In the genomic region with DNA sequence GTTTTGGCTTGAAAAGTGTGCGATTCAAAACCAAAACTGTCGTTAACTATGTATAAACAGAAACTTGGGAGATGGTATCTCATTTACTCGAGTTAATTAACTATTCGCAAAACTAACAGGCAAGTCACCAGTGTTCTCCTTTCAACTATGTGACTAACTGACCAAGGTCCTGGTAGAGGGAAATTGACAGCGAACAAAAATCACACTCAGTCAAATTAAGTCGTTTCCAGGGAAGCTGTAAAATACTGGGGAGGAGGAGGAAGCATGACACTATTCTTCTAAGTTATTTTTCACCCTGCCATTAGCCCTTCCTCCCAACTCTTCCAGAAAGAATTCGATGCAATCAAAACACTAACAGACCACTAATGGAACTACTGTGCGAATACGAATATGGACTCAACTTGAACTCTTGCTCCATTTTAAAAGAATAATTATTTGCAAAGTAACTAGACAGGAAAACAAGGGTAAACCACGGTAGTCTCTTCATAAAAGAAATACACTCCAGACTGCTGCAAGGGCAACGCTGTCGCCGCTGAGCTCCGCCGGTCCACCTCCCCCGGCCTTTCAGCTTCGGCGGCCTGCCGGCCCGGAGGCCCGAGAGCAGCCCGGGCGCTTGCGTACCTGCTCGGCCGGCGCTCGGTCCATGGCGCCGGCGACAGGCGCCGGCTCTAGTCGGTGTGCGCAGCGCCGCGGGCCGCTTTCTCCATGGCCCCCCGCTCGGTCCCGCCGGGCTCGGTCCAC, we compare ENCODE assay signal across 8 mouse cellular contexts. TPM values are rescaled to one million over a fixed set of nuclear protein-coding genes. Genes with fewer than 3 reads are reported as not detected.
DNase-seq lines count a peak whose midpoint lies in the region; ATAC-seq and TF ChIP-seq lines count a peak whose summit lies in the region.

No protein-coding gene starts in this region.

- no peak for TF ChIP-seq CTCF in lung, adult 2 months (IDR thresholded peaks at IDR 0.05; ENCODE audit: insufficient read depth, low read length)
- no peak for TF ChIP-seq CTCF in cortical plate, adult 2 months (IDR thresholded peaks at IDR 0.05; ENCODE audit: extremely low read depth, insufficient read depth, low read length)

- 0 out of 2 replicates have a peak, but pooled peaks have one; percentile 77 for TF ChIP-seq POLR2A in lung, adult 2 months (IDR thresholded peaks at IDR 0.05; ENCODE audit: borderline replicate concordance, extremely low read depth, low read depth, low read length)
- TF ChIP-seq POLR2A in cortical plate, adult 2 months (IDR thresholded peaks at IDR 0.05; ENCODE audit: extremely low read depth, insufficient read depth, low read length) = no peak

- peak overlapping the region; percentile 66; the same call in 1 of the 2 replicates for H3K27ac ChIP-seq in cortical plate, adult 2 months (ENCODE audit: insufficient read depth, low read length)
- peak overlapping the region; percentile 76 for H3K27ac ChIP-seq in neural tube, embryonic 14.5 days (ENCODE audit: low read depth, low read length)

- under 1% methylated on average over 44 of the region's 44 CpGs for WGBS in lung, adult 2 months
- WGBS in neural tube, embryonic 14.5 days = 3% methylated on average over 44 of the region's 44 CpGs

- H3K4me1 ChIP-seq in lung, adult 2 months (ENCODE audit: control insufficient read depth, insufficient read depth, low read length) = peaks cover 12% of the 10 kb centered on the region
- H3K4me1 ChIP-seq in cortical plate, adult 2 months (ENCODE audit: control insufficient read depth, insufficient read depth, low read length) = peaks cover 10% of the 10 kb centered on the region
- H3K4me1 ChIP-seq in neural tube, embryonic 14.5 days (ENCODE audit: control insufficient read depth, insufficient read depth, low read length) = peaks cover 13% of the 10 kb centered on the region

- H3K4me3 ChIP-seq in lung, adult 2 months (replicated peaks; ENCODE audit: extremely low read depth, low read depth, low read length) = peak overlapping the region; percentile 71
- H3K4me3 ChIP-seq in cortical plate, adult 2 months (ENCODE audit: insufficient read depth, low read length) = peak overlapping the region; percentile 90
- peak overlapping the region; percentile 80 for H3K4me3 ChIP-seq in neural tube, embryonic 14.5 days (ENCODE audit: low read depth, low read length)

- DNase-seq in lung, adult 2 months = no peak
- DNase-seq in lung, postnatal 10 days = no peak
- no peak for DNase-seq in left cerebral cortex, adult 9 months (ENCODE audit: low spot score in 2 of 2)
- DNase-seq in adrenal gland, postnatal 4 days (ENCODE audit: low spot score in 2 of 2) = no peak
- no peak for DNase-seq in embryo, embryonic 10 days (ENCODE audit: low spot score)

- no peaks in the 10 kb centered on the region for H3K36me3 ChIP-seq in neural tube, embryonic 14.5 days (ENCODE audit: control insufficient read depth, insufficient read depth, low read length)

- peak overlapping the region; percentile 94 for H3K9ac ChIP-seq in neural tube, embryonic 14.5 days (replicated peaks; ENCODE audit: low read depth, low read length)

- H3K4me2 ChIP-seq in neural tube, embryonic 14.5 days (ENCODE audit: low read depth, low read length) = peak overlapping the region; percentile 71

- ATAC-seq in inflammation-experienced regulatory T-cells, adult 6 months = peak; percentile 6
- no peak; the same call in 1 of the 2 replicates for ATAC-seq in neural tube, embryonic 14.5 days (ENCODE audit: low read depth)

- H3K9me3 ChIP-seq in neural tube, embryonic 14.5 days (ENCODE audit: control insufficient read depth, low read length) = no peaks in the 10 kb centered on the region

- no peaks in the 10 kb centered on the region for H3K27me3 ChIP-seq in neural tube, embryonic 14.5 days (ENCODE audit: control insufficient read depth, insufficient read depth, low read length)

RNA-seq across cellular contexts. Expression of a gene that starts 0.5 kb away (rescaled TPM):
- polyA plus RNA-seq in lung, adult 2 months (2012; rRNA removed) = 23.2 and 29.1 TPM in 2 replicates
- polyA plus RNA-seq in cortical plate, adult 2 months (2012; rRNA removed) = 35.6 and 38.2 TPM in 2 replicates
- 10 to 100 TPM; 23.0 to 26.0 (median 24.1) TPM for polyA plus RNA-seq in inflammation-experienced regulatory T-cells, adult 6 months (2017; shearing (Covaris generic))
- polyA plus RNA-seq in neural tube, embryonic 14.5 days (2014; fragmentation: Nextera tagmentation; extraction: Ambion mirVana) = 42.1 and 45.3 TPM in 2 replicates
- total RNA-seq in adrenal gland, postnatal 4 days (2021) = 10 to 100 TPM; 58.5 TPM

RNA-seq across cellular contexts. Expression of a gene that starts 58.2 kb away (rescaled TPM):
- 0.34 and 0.51 TPM in 2 replicates for polyA plus RNA-seq in lung, adult 2 months (2012; rRNA removed)
- polyA plus RNA-seq in cortical plate, adult 2 months (2012; rRNA removed) = 3.5 and 3.7 TPM in 2 replicates
- under 1 TPM in 1 of 3 experiments, not detected in 2; 0.19 TPM for polyA plus RNA-seq in inflammation-experienced regulatory T-cells, adult 6 months (2017; shearing (Covaris generic))
- 3.1 and 4.6 TPM in 2 replicates for polyA plus RNA-seq in neural tube, embryonic 14.5 days (2014; fragmentation: Nextera tagmentation; extraction: Ambion mirVana)
- total RNA-seq in adrenal gland, postnatal 4 days (2021) = 1 to 10 TPM; 5.4 to 6.0 TPM
